Mouse (Mus musculus) C2C12 (cell line): ENCODE measurements around the gene Otof.

Experiments
- CTCF ChIP-seq: IDR thresholded peaks from one replicate; pipeline ENCODE4 v1.5.1; 2011; ENCODE audit not compliant: control insufficient read depth, insufficient read depth, insufficient read length
- MAX ChIP-seq: IDR thresholded peaks from one replicate; pipeline ENCODE4 v1.6.1; 2011; ENCODE audit warnings: mild to moderate bottlenecking, control low read depth
- MYOD1 ChIP-seq: IDR thresholded peaks from one replicate; pipeline ENCODE4 v1.6.1; 2011; ENCODE audit warnings: low read depth; ENCODE audit not compliant: control insufficient read depth, insufficient read length
- MYOG ChIP-seq: IDR thresholded peaks from one replicate; pipeline ENCODE4 v1.6.1; 2011; ENCODE audit not compliant: control insufficient read depth, insufficient read length; ENCODE audit errors: extremely low read depth

DNA sequence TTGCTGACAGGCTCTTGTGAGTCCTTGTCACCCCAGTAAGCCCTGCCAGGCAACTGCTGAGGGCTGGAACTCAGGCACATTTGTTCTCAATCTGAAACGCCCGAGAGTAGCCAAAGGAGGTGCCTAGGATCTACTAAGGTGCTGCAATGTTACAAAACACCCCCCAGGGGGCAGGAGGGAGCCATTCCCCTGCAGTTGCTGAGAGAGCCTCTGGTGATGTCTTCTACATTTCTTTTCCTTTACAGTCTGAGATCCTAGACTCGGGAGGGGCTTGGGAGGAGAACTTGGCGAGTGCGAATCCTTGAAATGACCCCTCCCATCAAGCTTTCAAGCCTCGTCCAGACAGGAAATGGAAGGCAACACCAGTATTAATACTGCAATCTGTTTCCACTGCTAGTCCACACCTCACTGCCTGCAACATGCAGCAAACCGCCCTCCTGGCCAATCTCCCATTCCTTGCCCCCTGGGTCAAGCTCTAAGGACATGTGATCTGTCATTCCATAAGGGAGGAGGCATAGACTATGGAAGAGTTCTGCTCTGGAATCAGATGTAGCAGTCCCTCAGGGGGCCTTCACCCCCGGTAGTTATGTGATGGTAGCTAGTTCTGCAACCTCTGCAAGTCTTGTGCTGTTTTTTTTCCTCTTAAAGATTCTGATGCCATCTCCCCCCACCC, 38.0 kb downstream of the Otof start:
- TF ChIP-seq CTCF, result peak; percentile 26
- TF ChIP-seq MYOD1, result no peak
- no peak for TF ChIP-seq MYOG
- no peak for TF ChIP-seq MAX
